Mouse (Mus musculus) liver, adult 2 months (tissue): ENCODE measurements at regions not wholly inside any gene's neighbourhood (a gene's known extent, or its start where the extent isn't known, plus 50 kb on each side); places are given as distances from the start of the nearest gene placed in this dataset.

Experiments
- CTCF ChIP-seq: fragments of 200-500 bp; IDR thresholded peaks from 2 replicates; pipeline ENCODE4 v1.5.1; 2011; ENCODE audit warnings: low read depth, low read length, control low read depth
- POLR2A ChIP-seq: fragments of 200-500 bp; IDR thresholded peaks from 2 replicates; pipeline ENCODE4 v1.6.1; 2011; ENCODE audit warnings: low read length, control low read depth; ENCODE audit not compliant: insufficient read depth; ENCODE audit errors: extremely low read depth

DNA sequence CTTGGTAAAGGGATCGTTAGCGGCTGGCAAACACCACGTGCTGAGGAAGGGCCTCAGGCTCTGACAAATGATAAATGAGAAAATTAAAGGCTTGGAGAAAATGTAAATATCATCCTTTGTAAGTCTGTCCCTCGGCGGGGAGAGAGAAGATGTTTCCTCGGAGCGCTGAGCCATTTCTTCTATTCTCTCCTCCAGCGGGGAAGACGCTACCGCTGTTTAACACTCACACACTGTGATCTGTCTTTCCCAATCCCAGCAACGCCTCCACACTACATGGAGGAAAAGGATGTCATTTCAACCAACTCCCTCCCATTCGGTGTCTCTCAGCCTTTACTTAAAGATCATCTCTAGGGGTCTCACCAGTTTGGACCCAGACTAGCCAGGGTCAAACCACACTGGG, 239.0 kb downstream of the Prex1 start:
- no peak for TF ChIP-seq CTCF
- TF ChIP-seq POLR2A, result no peak
